Mouse (Mus musculus) left cerebral cortex, postnatal 14 days (tissue): ENCODE data around the gene Actr2. TPM values are rescaled to one million over a fixed set of nuclear protein-coding genes. Genes with fewer than 3 reads are reported as not detected.

Source experiments
- DNase-seq, 2 experiments: peaks; one replicate each; pipeline ENCODE4 v3.0.0; 2021 to 2022; ENCODE audit warnings: low spot score in 2 of 2, mixed read lengths in 1 of 2
- intact Hi-C: fragments of 180-260 bp; cut with DNase I; formaldehyde crosslinking; loops from one replicate; pipeline ENCODE4 v1.15.1; 2025
- total RNA-seq, 2 experiments: library from RNA; stranded (reverse); gene quantifications; 2 replicates each; pipeline ENCODE4 v1.2.3; 2021

Gene Actr2
- total RNA-seq, 2 experiments from 2014 or later, result 293 to 298 TPM

- no peak for DNase-seq
- intact Hi-C loops, result no loop called here
These were observed 83.7 kb downstream of the Actr2 start for GRCm38 (mm10) chr11:20029014-20029413.

GRCm38 (mm10) chr11:20028396-20028795, 84.3 kb downstream of the Actr2 start:
- no peak for DNase-seq
- intact Hi-C loops, result no loop called here

GRCm38 (mm10) chr11:20027719-20028118, 85.0 kb downstream of the Actr2 start:
- intact Hi-C loops, result no loop called here
- no peak for DNase-seq

GRCm38 (mm10) chr11:20025899-20026298, 86.8 kb downstream of the Actr2 start:
- no peak for DNase-seq
- intact Hi-C loops, result no loop called here

GRCm38 (mm10) chr11:20022911-20023482, 89.7 kb downstream of the Actr2 start:
- intact Hi-C loops, result no loop called here
- DNase-seq, result no peak

GRCm38 (mm10) chr11:20022462-20022861, 90.3 kb downstream of the Actr2 start:
- no peak for DNase-seq
- intact Hi-C loops, result no loop called here

GRCm38 (mm10) chr11:20020720-20021119, 92.0 kb downstream of the Actr2 start:
- DNase-seq, result no peak
- intact Hi-C loops, result no loop called here

GRCm38 (mm10) chr11:20018905-20019304, 93.8 kb downstream of the Actr2 start:
- intact Hi-C loops, result no loop called here
- DNase-seq, result no peak

GRCm38 (mm10) chr11:20017937-20018336, 94.8 kb downstream of the Actr2 start:
- intact Hi-C loops, result no loop called here
- no peak for DNase-seq

- DNase-seq, result no peak
- intact Hi-C loops, result no loop called here
These were observed 99.3 kb downstream of the Actr2 start for GRCm38 (mm10) chr11:20013366-20013765.

Other genes with a start within 250 kb of the Actr2 start
- 10 to 100 TPM; 84.3 to 85.1 TPM for gene Spred2, start 188.5 kb downstream of the Actr2 start, total RNA-seq
- gene Rab1a, start 88.5 kb upstream of the Actr2 start, total RNA-seq, result 100 to 1,000 TPM; 204 to 206 TPM
- gene Cep68, start 136.5 kb upstream of the Actr2 start, total RNA-seq, result 10 to 100 TPM; 31.3 to 31.7 TPM
- gene Slc1a4, start 219.8 kb upstream of the Actr2 start, total RNA-seq, result 10 to 100 TPM; 46.4 to 49.0 TPM